Mouse (Mus musculus) urinary bladder, postnatal 14 days (tissue): Measurements from ENCODE around the gene Dock4.

Experiments
- DNase-seq: peaks from one replicate; pipeline ENCODE4 v3.0.0; 2021; ENCODE audit warnings: low spot score

The Dock4 gene

GRCm38 (mm10) chr12:40511643-40512369 is 66.1 kb downstream of the Dock4 start:
- no peak for DNase-seq

GRCm38 (mm10) chr12:40512370-40512693 is 66.6 kb downstream of the Dock4 start:
- DNase-seq: no peak

- DNase-seq: no peak
Measured at GRCm38 (mm10) chr12:40512994-40513393, 67.2 kb downstream of the Dock4 start.

GRCm38 (mm10) chr12:40514021-40514420 is 68.3 kb downstream of the Dock4 start:
- no peak for DNase-seq

- DNase-seq: no peak
Measured at GRCm38 (mm10) chr12:40522468-40522867, 76.7 kb downstream of the Dock4 start.

GRCm38 (mm10) chr12:40523020-40523419 is 77.3 kb downstream of the Dock4 start:
- no peak for DNase-seq

GRCm38 (mm10) chr12:40525045-40525444 is 79.3 kb downstream of the Dock4 start:
- no peak for DNase-seq

- DNase-seq: no peak
Measured at GRCm38 (mm10) chr12:40535655-40536618, 90.2 kb downstream of the Dock4 start.

GRCm38 (mm10) chr12:40537826-40538225 is 92.1 kb downstream of the Dock4 start:
- no peak for DNase-seq

- DNase-seq: no peak
Measured at GRCm38 (mm10) chr12:40538318-40538717, 92.6 kb downstream of the Dock4 start.

- no peak for DNase-seq
Measured at GRCm38 (mm10) chr12:40538780-40539179, 93.0 kb downstream of the Dock4 start.

- DNase-seq: no peak
Measured at GRCm38 (mm10) chr12:40544273-40544672, 98.5 kb downstream of the Dock4 start.

- no peak for DNase-seq
Measured at GRCm38 (mm10) chr12:40546827-40547226, 101.1 kb downstream of the Dock4 start.

- DNase-seq: no peak
Measured at GRCm38 (mm10) chr12:40551317-40551716, 105.6 kb downstream of the Dock4 start.

GRCm38 (mm10) chr12:40552201-40552600 is 106.4 kb downstream of the Dock4 start:
- DNase-seq: no peak

- no peak for DNase-seq
Measured at GRCm38 (mm10) chr12:40553929-40554328, 108.2 kb downstream of the Dock4 start.

GRCm38 (mm10) chr12:40554941-40555511 is 109.3 kb downstream of the Dock4 start:
- no peak for DNase-seq

GRCm38 (mm10) chr12:40558600-40558999 is 112.8 kb downstream of the Dock4 start:
- DNase-seq: no peak

- peak; percentile 33 for DNase-seq
Measured at GRCm38 (mm10) chr12:40559103-40559502, 113.4 kb downstream of the Dock4 start.

- DNase-seq: no peak
Measured at GRCm38 (mm10) chr12:40563703-40564102, 118.0 kb downstream of the Dock4 start.

- no peak for DNase-seq
Measured at GRCm38 (mm10) chr12:40564261-40564660, 118.5 kb downstream of the Dock4 start.

- no peak for DNase-seq
Measured at GRCm38 (mm10) chr12:40568365-40568885, 122.7 kb downstream of the Dock4 start.
